Mouse (Mus musculus): ENCODE results near the gene Ube2i. TPM values are rescaled to one million over a fixed set of nuclear protein-coding genes. Genes with fewer than 3 reads are reported as not detected.
"Not testable (repeated sequence)": the region's sequence is repeated elsewhere in the genome, so short reads cannot be mapped to it uniquely, and the experiment has no call there.

The Ube2i gene
- polyA plus RNA-seq, 1 experiment from 2014 or later: 372 TPM

DNA sequence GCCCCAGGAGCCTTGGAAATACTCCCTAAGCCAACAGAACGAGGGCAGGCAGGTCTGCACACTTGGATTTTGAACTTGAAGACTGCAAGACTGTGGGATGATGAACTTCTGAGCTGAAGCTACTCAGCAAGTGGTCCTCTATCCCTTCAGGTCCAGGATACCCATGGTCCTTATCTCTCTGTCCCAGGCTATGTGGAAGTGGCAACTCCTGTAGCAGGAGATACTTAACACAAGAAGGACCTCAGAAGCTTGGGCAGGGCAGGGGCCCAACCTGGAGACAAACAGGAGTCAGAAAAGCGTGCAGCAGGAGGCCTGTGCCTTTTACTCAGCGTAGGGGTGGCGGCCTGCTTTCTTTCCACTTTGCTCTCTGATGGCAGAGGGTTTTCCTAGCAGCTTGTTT is 48.8 kb downstream of the Ube2i start:
- no peak for ATAC-seq (ENCODE audit: extremely low read depth, insufficient number of reproducible peaks, low FRiP score, low TSS enrichment)
- 82% methylated on average over 4 of the region's 4 CpGs for WGBS
- no peaks in the 10 kb centered on the region for H3K9me3 ChIP-seq
- H3K4me3 ChIP-seq: 0 out of 2 replicates have a peak overlapping the region, but pooled peaks have one; percentile 9
- 0 out of 2 replicates have a peak, but pooled peaks cover under 1% of the 10 kb centered on the region for H3K27me3 ChIP-seq (replicated peaks)
- no peak overlapping the region for H3K9ac ChIP-seq
- no peak overlapping the region for H3K27ac ChIP-seq (replicated peaks)
- H3K4me1 ChIP-seq: peaks cover 18% of the 10 kb centered on the region
- H3K4me2 ChIP-seq: peak overlapping the region; percentile 87
- H3K36me3 ChIP-seq: peaks cover 44% of the 10 kb centered on the region

DNA sequence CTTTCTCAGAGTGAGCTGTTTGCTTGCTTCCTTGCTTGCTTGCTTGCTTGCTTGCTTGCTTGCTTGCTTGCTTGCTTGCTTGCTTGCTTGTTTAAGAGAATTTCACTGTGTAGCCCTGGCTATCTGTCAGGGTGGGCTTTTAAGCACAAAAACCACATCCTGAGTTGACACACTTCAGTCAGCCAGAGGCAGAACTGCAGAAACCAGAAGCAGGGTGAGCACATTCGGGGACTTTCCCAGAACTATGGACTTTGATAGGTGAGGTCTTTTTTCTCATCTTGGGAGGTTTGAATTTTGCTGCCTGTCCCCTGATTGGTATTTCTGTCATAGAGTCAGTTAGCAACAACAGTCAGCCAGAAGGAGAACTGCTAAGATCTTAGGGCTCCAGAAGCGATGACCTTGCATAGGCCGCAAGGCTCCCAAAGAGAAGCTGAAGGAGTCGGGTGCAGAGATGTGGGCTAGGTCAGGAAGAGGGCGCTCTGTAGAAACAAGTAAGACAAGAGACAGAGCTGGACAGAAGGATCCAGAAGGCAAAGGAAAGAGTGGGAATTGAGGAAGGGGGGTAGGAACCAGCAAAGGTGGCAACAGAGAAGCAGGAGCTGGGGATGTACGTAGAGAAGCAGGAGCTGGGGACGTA is 49.7 kb downstream of the Ube2i start:
- Histone ChIP-seq H3K27ac (replicated peaks) (peak overlapping the region; percentile 77; the same call in 1 of the 2 replicates), H3K27me3 (replicated peaks) (0 out of 2 replicates have a peak, but pooled peaks cover 4% of the 10 kb centered on the region), H3K36me3 (peaks cover 46% of the 10 kb centered on the region), H3K4me2 (peak overlapping the region; percentile 87), H3K9ac (peak overlapping the region; percentile 69; the same call in 1 of the 2 replicates), H3K4me1 (peaks cover 18% of the 10 kb centered on the region), H3K4me3 (peak overlapping the region; percentile 61), H3K9me3 (no peaks in the 10 kb centered on the region)
- 79% methylated on average over 7 of the region's 7 CpGs for WGBS
- no peak for ATAC-seq (ENCODE audit: extremely low read depth, insufficient number of reproducible peaks, low FRiP score, low TSS enrichment)

- Histone ChIP-seq H3K9ac (peak overlapping the region; percentile 69), H3K4me1 (peaks cover 18% of the 10 kb centered on the region), H3K9me3 (no peaks in the 10 kb centered on the region), H3K4me2 (peak overlapping the region; percentile 87), H3K4me3 (peak overlapping the region; percentile 61), H3K27ac (replicated peaks) (peak overlapping the region; percentile 77), H3K36me3 (peaks cover 46% of the 10 kb centered on the region), H3K27me3 (replicated peaks) (0 out of 2 replicates have a peak, but pooled peaks cover 4% of the 10 kb centered on the region)
- ATAC-seq (ENCODE audit: extremely low read depth, insufficient number of reproducible peaks, low FRiP score, low TSS enrichment): 0 out of 2 replicates have a peak, but pooled peaks have one; percentile 18
- WGBS: 42% methylated on average over 6 of the region's 6 CpGs
Observed at GRCm38 (mm10) chr17:25222951-25223601, 51.3 kb downstream of the Ube2i start.

DNA sequence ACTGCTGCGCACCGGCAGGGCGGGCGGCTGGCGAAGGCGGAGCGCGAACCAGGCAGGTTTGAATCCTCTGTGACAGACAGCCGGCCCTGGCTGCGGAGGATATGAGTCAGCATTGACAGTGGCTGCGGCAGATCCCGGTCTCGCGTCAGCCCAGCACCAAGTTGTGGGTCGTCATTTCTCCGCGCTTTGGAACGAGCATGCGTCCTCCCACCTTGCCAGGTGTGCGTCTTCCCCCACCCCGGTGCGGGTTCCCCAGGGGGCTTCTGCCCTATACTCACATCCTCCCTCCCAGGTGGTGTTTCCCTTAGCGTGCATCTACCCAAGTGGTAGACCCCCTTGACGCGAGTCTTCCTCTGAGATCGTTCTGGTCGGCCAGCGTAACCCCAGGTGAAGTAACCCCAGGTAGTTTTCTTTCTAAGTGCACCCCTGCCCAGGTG is 51.9 kb downstream of the Ube2i start:
- not testable (repeated sequence) for H3K9me3 ChIP-seq; H3K27me3 ChIP-seq (replicated peaks)
- Histone ChIP-seq H3K4me2 (peak overlapping the region; percentile 87), H3K27ac (replicated peaks) (peak overlapping the region; percentile 77), H3K4me3 (peak overlapping the region; percentile 61), H3K36me3 (peaks cover 49% of the 10 kb centered on the region), H3K4me1 (peaks cover 18% of the 10 kb centered on the region), H3K9ac (peak overlapping the region; percentile 69)
- WGBS: 6% methylated on average over 17 of the region's 28 CpGs
- peak; percentile 73 for ATAC-seq (ENCODE audit: extremely low read depth, insufficient number of reproducible peaks, low FRiP score, low TSS enrichment)

- under 1% methylated on average over 16 of the region's 30 CpGs for WGBS
- H3K27ac ChIP-seq (replicated peaks): peak overlapping the region; percentile 66
- H3K4me1 ChIP-seq: peaks cover 18% of the 10 kb centered on the region
- H3K27me3 ChIP-seq (replicated peaks): 0 out of 2 replicates have a peak, but pooled peaks cover 4% of the 10 kb centered on the region
- ATAC-seq (ENCODE audit: extremely low read depth, insufficient number of reproducible peaks, low FRiP score, low TSS enrichment): peak; percentile 68
- no peaks in the 10 kb centered on the region for H3K9me3 ChIP-seq
- H3K4me2 ChIP-seq: peak overlapping the region; percentile 87
- H3K4me3 ChIP-seq: peak overlapping the region; percentile 61
- peaks cover 47% of the 10 kb centered on the region for H3K36me3 ChIP-seq
- peak overlapping the region; percentile 80 for H3K9ac ChIP-seq
Observed at GRCm38 (mm10) chr17:25221821-25222503, 52.5 kb downstream of the Ube2i start.

DNA sequence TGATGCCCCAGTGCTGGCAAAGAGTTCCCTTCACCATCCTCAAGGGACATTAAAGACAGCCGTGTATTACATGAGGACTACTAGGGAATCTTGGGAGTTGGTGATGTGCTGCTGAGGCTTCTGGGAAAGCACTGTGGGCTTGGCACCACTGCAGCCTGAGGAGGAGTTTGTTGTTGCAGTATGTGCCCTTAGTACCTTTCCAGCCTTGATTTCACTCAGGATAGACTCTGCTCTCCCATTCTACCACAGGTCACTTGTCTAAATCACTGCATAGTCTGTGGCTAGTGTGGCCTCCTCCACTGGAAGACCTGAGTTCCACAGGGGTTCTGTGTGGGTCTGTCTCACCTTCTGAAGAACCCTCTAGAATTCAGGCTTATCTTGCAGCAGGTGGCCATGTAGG is 53.7 kb downstream of the Ube2i start:
- Histone ChIP-seq H3K9me3 (no peaks in the 10 kb centered on the region), H3K4me1 (peaks cover 18% of the 10 kb centered on the region), H3K27me3 (replicated peaks) (0 out of 2 replicates have a peak, but pooled peaks cover 4% of the 10 kb centered on the region), H3K9ac (no peak overlapping the region; the same call in 1 of the 2 replicates), H3K4me2 (no peak overlapping the region), H3K36me3 (peaks cover 49% of the 10 kb centered on the region), H3K4me3 (no peak overlapping the region), H3K27ac (replicated peaks) (no peak overlapping the region)
- 88% methylated on average over 1 of the region's 1 CpGs for WGBS
- ATAC-seq (ENCODE audit: extremely low read depth, insufficient number of reproducible peaks, low FRiP score, low TSS enrichment): no peak

- ATAC-seq (ENCODE audit: extremely low read depth, insufficient number of reproducible peaks, low FRiP score, low TSS enrichment): no peak
- H3K27ac ChIP-seq (replicated peaks): no peak overlapping the region
- no peak overlapping the region for H3K9ac ChIP-seq
- WGBS: 89% methylated on average over 15 of the region's 15 CpGs
- no peaks in the 10 kb centered on the region for H3K9me3 ChIP-seq
- 0 out of 2 replicates have a peak, but pooled peaks cover 4% of the 10 kb centered on the region for H3K27me3 ChIP-seq (replicated peaks)
- no peak overlapping the region for H3K4me2 ChIP-seq
- H3K4me1 ChIP-seq: peaks cover 18% of the 10 kb centered on the region
- peaks cover 56% of the 10 kb centered on the region for H3K36me3 ChIP-seq
- no peak overlapping the region for H3K4me3 ChIP-seq
Observed at GRCm38 (mm10) chr17:25219492-25220295, 54.7 kb downstream of the Ube2i start.

- Histone ChIP-seq H3K4me2 (no peak overlapping the region), H3K4me1 (peaks cover 18% of the 10 kb centered on the region), H3K27ac (replicated peaks) (no peak overlapping the region), H3K9ac (no peak overlapping the region), H3K27me3 (replicated peaks) (0 out of 2 replicates have a peak, but pooled peaks cover 4% of the 10 kb centered on the region), H3K36me3 (peaks cover 64% of the 10 kb centered on the region), H3K9me3 (no peaks in the 10 kb centered on the region), H3K4me3 (no peak overlapping the region)
- no peak for ATAC-seq (ENCODE audit: extremely low read depth, insufficient number of reproducible peaks, low FRiP score, low TSS enrichment)
- 76% methylated on average over 9 of the region's 9 CpGs for WGBS
Observed at GRCm38 (mm10) chr17:25218967-25219366, 55.5 kb downstream of the Ube2i start.

- H3K4me2 ChIP-seq: no peak overlapping the region
- H3K4me1 ChIP-seq: no peaks in the 10 kb centered on the region
- WGBS: 84% methylated on average over 3 of the region's 3 CpGs
- no peak overlapping the region for H3K9ac ChIP-seq
- H3K27ac ChIP-seq (replicated peaks): no peak overlapping the region
- no peak for ATAC-seq (ENCODE audit: extremely low read depth, insufficient number of reproducible peaks, low FRiP score, low TSS enrichment)
- no peak overlapping the region for H3K4me3 ChIP-seq
- H3K27me3 ChIP-seq (replicated peaks): 0 out of 2 replicates have a peak, but pooled peaks cover under 1% of the 10 kb centered on the region
- peaks cover 97% of the 10 kb centered on the region for H3K36me3 ChIP-seq
- H3K9me3 ChIP-seq: no peaks in the 10 kb centered on the region
Observed at GRCm38 (mm10) chr17:25215431-25215830, 59.0 kb downstream of the Ube2i start.
